Mouse (Mus musculus): Measurements from ENCODE around the gene Nek7.

DNA sequence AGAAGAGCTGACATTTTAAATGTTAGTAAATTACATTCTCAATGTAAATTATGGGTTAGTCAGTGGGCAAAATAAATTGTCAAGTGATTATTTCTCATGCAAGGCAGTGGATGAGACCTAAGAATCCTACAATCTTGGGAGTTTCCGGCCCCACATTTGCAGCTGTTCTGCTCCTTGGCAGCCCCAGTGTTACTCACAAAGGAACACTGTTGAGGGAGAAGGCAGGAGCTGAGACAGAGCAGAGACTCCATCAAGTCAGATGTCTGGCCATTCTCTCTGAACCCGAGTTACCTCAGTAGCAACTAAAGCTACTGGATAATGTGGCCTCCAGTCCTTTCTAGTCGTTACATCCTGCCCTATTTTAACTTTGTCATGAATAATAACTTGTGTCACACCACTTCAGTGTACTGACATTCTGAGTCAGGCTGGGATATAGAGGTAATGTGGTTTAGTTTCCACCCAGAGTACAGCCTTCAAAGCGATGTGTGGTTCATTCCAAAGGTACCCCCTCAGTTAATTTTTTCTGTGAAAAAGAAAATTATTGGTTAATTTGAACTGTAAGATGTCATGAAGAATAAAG, 23.7 kb downstream of the Nek7 start:
- TF ChIP-seq GATA1 (IDR thresholded peaks at IDR 0.05; ENCODE audit: borderline replicate concordance, low read length), result no peak
- TF ChIP-seq FLI1 (IDR thresholded peaks at IDR 0.05; ENCODE audit: low read length), result no peak

Measured in megakaryocyte, embryonic 14.5 days (primary cell).